Mouse (Mus musculus) liver, embryonic 14.5 days (tissue): ENCODE measurements around the gene Spata20. TPM values are rescaled to one million over a fixed set of nuclear protein-coding genes. Genes with fewer than 3 reads are reported as not detected.

Experiments used
- ATAC-seq: fragments of 200-750 bp; cut with Nextera tagmentation; 2 replicates; pipeline ENCODE4 v1.8.0; 2017; ENCODE audit warnings: moderate number of reproducible peaks, mild to moderate bottlenecking, moderate library complexity; ENCODE audit not compliant: insufficient read depth
- DNase-seq, 3 experiments: peaks; one replicate each; pipeline ENCODE4 v3.0.0-alpha.2; 2012 to 2013; ENCODE audit warnings: low read depth in 3 of 3, low spot score in 3 of 3
- H3K27ac ChIP-seq: fragments of 300-500 bp; sonication (generic); 2 replicates; pipeline ENCODE4 v1.5.1; 2014; ENCODE audit warnings: moderate library complexity, mild to moderate bottlenecking, control low read depth, inconsistent platforms
- H3K27me3 ChIP-seq: fragments of 300-500 bp; sonication (generic); 2 replicates; pipeline ENCODE4 v1.6.1; 2014; ENCODE audit warnings: mild to moderate bottlenecking, low read length, moderate library complexity; ENCODE audit not compliant: control insufficient read depth, insufficient read depth
- H3K36me3 ChIP-seq: fragments of 300-500 bp; sonication (generic); replicated peaks from 2 replicates; pipeline ENCODE4 v1.6.1; 2014; ENCODE audit warnings: low read depth; ENCODE audit not compliant: control insufficient read depth, insufficient read depth
- H3K4me1 ChIP-seq, 2 experiments: fragments of 200-500 bp in 1 of 2; fragments of 300-500 bp in 1 of 2; sonication (generic) in 1 of 2; replicated peaks; 2 replicates each; pipeline ENCODE4 v1.6.1; 2012 to 2014; ENCODE audit warnings: antibody characterized with exemption in 1 of 2, inconsistent platforms in 1 of 2, low read length in 1 of 2; ENCODE audit not compliant: control insufficient read depth in 2 of 2, insufficient read depth in 2 of 2
- H3K4me2 ChIP-seq: fragments of 300-500 bp; sonication (generic); 2 replicates; pipeline ENCODE4 v1.6.1; 2014; ENCODE audit warnings: low read depth, mild to moderate bottlenecking, control low read depth, moderate library complexity
- H3K4me3 ChIP-seq, 2 experiments: fragments of 200-500 bp in 1 of 2; fragments of 300-500 bp in 1 of 2; sonication (generic) in 1 of 2; 2 replicates each; pipeline ENCODE4 v1.5.1; 2012 to 2014; ENCODE audit warnings: low read depth in 2 of 2, low read length in 2 of 2, mild to moderate bottlenecking in 2 of 2, control low read depth in 1 of 2, inconsistent platforms in 1 of 2, moderate library complexity in 1 of 2; ENCODE audit not compliant: insufficient read depth in 1 of 2
- H3K9ac ChIP-seq: fragments of 300-500 bp; sonication (generic); replicated peaks from 2 replicates; pipeline ENCODE4 v1.6.1; 2014; ENCODE audit warnings: mild to moderate bottlenecking, control low read depth, moderate library complexity
- H3K9me3 ChIP-seq: fragments of 300-500 bp; sonication (generic); 2 replicates; pipeline ENCODE4 v1.6.1; 2016; ENCODE audit warnings: low read length, mixed read lengths; ENCODE audit not compliant: control insufficient read depth
- CTCF ChIP-seq: IDR thresholded peaks from 2 replicates; pipeline ENCODE4 v1.5.1; 2016; ENCODE audit warnings: antibody characterized with exemption, low read depth, control low read depth
- EP300 ChIP-seq: IDR thresholded peaks from 2 replicates; pipeline ENCODE4 v1.6.1; 2016; ENCODE audit warnings: antibody characterized with exemption, low read depth
- WGBS: fragments of 180-500 bp; shearing (Covaris S2); extraction: QIAGEN DNeasy Blood & Tissue Kit; methylation state at CpG from one replicate; pipeline ENCODE4 v1.1.7; 2014; ENCODE audit not compliant: insufficient replicate concordance; 5-methylcytosine and 5-hydroxymethylcytosine counted together
- polyA plus RNA-seq, 2 experiments: library from polyadenylated mRNA; depleted of rRNA in 1 of 2; stranded (reverse) in 1 of 2; unstranded in 1 of 2; fragments of >200 nt; fragmentation: Nextera tagmentation in 1 of 2; extraction: Ambion mirVana in 1 of 2; gene quantifications; 2 replicates each; pipeline versions ENCODE4 v1.2.1 to v1.2.3; 2012 to 2014

The Spata20 gene
- polyA plus RNA-seq (2012; rRNA removed), result not detected in 2 replicates
- polyA plus RNA-seq (2014; fragmentation: Nextera tagmentation; extraction: Ambion mirVana), result not detected in 2 replicates

GRCm38 (mm10) chr11:94486001-94486400 lies at the start of gene Spata20:
Gene Spata20 (minus strand): TSS chr11:94486179.
- WGBS, result 5% methylated on average over 24 of the region's 24 CpGs

GRCm38 (mm10) chr11:94533171-94533570 lies 47.2 kb upstream of the Spata20 start:
- Histone ChIP-seq H3K4me3 (no peak overlapping the region), H3K4me1 (no peaks in the 10 kb centered on the region), H3K36me3 (no peaks in the 10 kb centered on the region), H3K9me3 (no peaks in the 10 kb centered on the region), H3K27me3 (no peaks in the 10 kb centered on the region), H3K4me2 (no peak overlapping the region), H3K27ac (no peak overlapping the region), H3K9ac (no peak overlapping the region)
- no peak for DNase-seq
- ATAC-seq, result no peak
- WGBS, result 63% methylated on average over 8 of the region's 8 CpGs
- TF ChIP-seq EP300, result no peak
- no peak for TF ChIP-seq CTCF

More at GRCm38 (mm10) chr11:94486001-94486400, at the start of gene Spata20:
- peak; percentile 9 to 35 (median 13) for DNase-seq
- Histone ChIP-seq H3K9me3 (no peaks in the 10 kb centered on the region), H3K27ac (no peak within 1 kb of the TSS), H3K4me2 (no peak within 1 kb of the TSS), H3K4me1 (no peaks in the 10 kb centered on the region), H3K36me3 (no peaks in the 10 kb centered on the region), H3K4me3 (no peak within 1 kb of the TSS), H3K9ac (no peak within 1 kb of the TSS), H3K27me3 (peaks cover 18% of the 10 kb centered on the region)
- TF ChIP-seq EP300 (no peak), CTCF (peak; percentile 96)
- peak; percentile 55; the same call in 1 of the 2 replicates for ATAC-seq

- no peaks in the 10 kb centered on the region for H3K4me1 ChIP-seq
- H3K27me3 ChIP-seq, result no peaks in the 10 kb centered on the region
- no peaks in the 10 kb centered on the region for H3K36me3 ChIP-seq
- TF ChIP-seq CTCF, result no peak
- TF ChIP-seq EP300, result no peak
- WGBS, result 33% methylated on average over 3 of the region's 3 CpGs
- no peak for ATAC-seq
- no peak overlapping the region for H3K9ac ChIP-seq
- H3K4me3 ChIP-seq, result no peak overlapping the region
- no peak overlapping the region for H3K4me2 ChIP-seq
- no peak overlapping the region for H3K27ac ChIP-seq
- no peak for DNase-seq
- H3K9me3 ChIP-seq, result no peaks in the 10 kb centered on the region
Observed at GRCm38 (mm10) chr11:94528879-94529278, 42.9 kb upstream of the Spata20 start.

- Histone ChIP-seq H3K9ac (no peak overlapping the region), H3K4me3 (no peak overlapping the region), H3K36me3 (no peaks in the 10 kb centered on the region), H3K4me1 (no peaks in the 10 kb centered on the region), H3K4me2 (no peak overlapping the region), H3K27me3 (no peaks in the 10 kb centered on the region), H3K27ac (no peak overlapping the region), H3K9me3 (no peaks in the 10 kb centered on the region)
- ATAC-seq, result no peak
- no peak for TF ChIP-seq CTCF
- no peak for TF ChIP-seq EP300
- DNase-seq, result no peak
- 47% methylated on average over 9 of the region's 9 CpGs for WGBS
Observed at GRCm38 (mm10) chr11:94526171-94526879, 40.3 kb upstream of the Spata20 start.

GRCm38 (mm10) chr11:94521219-94521843 lies 35.4 kb upstream of the Spata20 start, which contains the start of gene Mycbpap:
Gene Mycbpap (minus strand): TSS chr11:94521742.
- TF ChIP-seq CTCF (peak; percentile 32; the same call in 1 of the 2 replicates), EP300 (no peak)
- WGBS, result 1% methylated on average over 42 of the region's 42 CpGs
- no peak within 1 kb of the TSS for H3K9ac ChIP-seq

More at GRCm38 (mm10) chr11:94521219-94521843, 35.4 kb upstream of the Spata20 start, which contains the start of gene Mycbpap:
- H3K27ac ChIP-seq, result no peak within 1 kb of the TSS
- H3K4me3 ChIP-seq, result peak within 1 kb of the TSS; percentile 45 to 56
- peak within 1 kb of the TSS; percentile 65 for H3K4me2 ChIP-seq
- H3K4me1 ChIP-seq, result no peaks in the 10 kb centered on the region
- H3K27me3 ChIP-seq, result no peaks in the 10 kb centered on the region
- DNase-seq (peak in 1 of 3 experiments; percentile 22), ATAC-seq (peak; percentile 31)
- no peaks in the 10 kb centered on the region for H3K9me3 ChIP-seq
- H3K36me3 ChIP-seq, result no peaks in the 10 kb centered on the region
